1 mouse cellular context compared by ENCODE assay signal in the genomic region with DNA sequence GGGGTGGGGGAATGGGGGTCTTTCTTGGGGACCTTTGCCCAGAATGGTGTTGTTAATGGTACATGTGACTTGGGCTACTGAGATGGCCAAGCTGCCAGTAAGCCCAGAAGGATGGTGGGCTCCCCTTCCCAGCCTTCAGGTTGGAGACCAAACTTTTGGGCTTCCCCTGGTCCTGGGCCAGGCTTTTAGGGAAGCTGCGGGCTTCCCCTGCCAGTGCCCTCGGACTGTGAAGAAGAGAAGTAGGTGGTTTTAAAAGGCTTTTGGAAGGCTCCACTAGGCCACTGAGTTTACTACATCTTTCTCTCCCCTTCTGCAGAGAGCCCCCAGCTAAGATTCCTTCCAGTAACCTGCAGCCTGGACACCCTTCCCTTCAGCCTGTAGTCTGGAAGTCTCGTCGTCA.
TF ChIP-seq lines count a peak whose summit lies in the region.

No protein-coding gene starts in this region.

TF ChIP-seq in CH12.LX, 34 proteins besides CTCF, POLR2A, EP300 and RAD21:
- TF ChIP-seq ZMIZ1 (IDR thresholded peaks at IDR 0.05; ENCODE audit: low read depth, low read length) (no peak), CHD1 (IDR thresholded peaks at IDR 0.05; ENCODE audit: low read depth, low read length) (no peak), USF1 (IDR thresholded peaks at IDR 0.05; ENCODE audit: low read depth, low read length) (no peak), SIN3A (IDR thresholded peaks at IDR 0.05; ENCODE audit: low read length) (no peak), UBTF (IDR thresholded peaks at IDR 0.05; ENCODE audit: low read depth, low read length) (no peak), JUN (IDR thresholded peaks at IDR 0.05; ENCODE audit: insufficient read depth, low read depth, low read length) (no peak), BHLHE40 (IDR thresholded peaks at IDR 0.05; ENCODE audit: low read depth, low read length) (no peak), MEF2A (IDR thresholded peaks at IDR 0.05; ENCODE audit: borderline replicate concordance, low read depth, low read length) (no peak), POLR2AphosphoS2 (IDR thresholded peaks at IDR 0.05; ENCODE audit: low read depth, low read length) (no peak), NRF1 (IDR thresholded peaks at IDR 0.05; ENCODE audit: low read depth, low read length) (no peak), MAX (IDR thresholded peaks at IDR 0.05; ENCODE audit: low read length) (no peak), MAFK (IDR thresholded peaks at IDR 0.05; ENCODE audit: insufficient replicate concordance, low read length) (no peak), JUND (conservative IDR thresholded peaks at IDR 0.05; ENCODE audit: low read depth, low read length) (no peak), ZKSCAN1 (IDR thresholded peaks at IDR 0.05; ENCODE audit: borderline replicate concordance, low read depth, low read length) (no peak), IRF4 (IDR thresholded peaks at IDR 0.05; ENCODE audit: low read depth, low read length) (no peak), NELFE (IDR thresholded peaks at IDR 0.05; ENCODE audit: low read depth, low read length) (no peak)
